Mouse (Mus musculus): ENCODE measurements around the gene Col6a4. TPM values are rescaled to one million over a fixed set of nuclear protein-coding genes. Genes with fewer than 3 reads are reported as not detected.

The Col6a4 gene
- polyA plus RNA-seq, 1 experiment from 2014 or later = 0.20 TPM

DNA sequence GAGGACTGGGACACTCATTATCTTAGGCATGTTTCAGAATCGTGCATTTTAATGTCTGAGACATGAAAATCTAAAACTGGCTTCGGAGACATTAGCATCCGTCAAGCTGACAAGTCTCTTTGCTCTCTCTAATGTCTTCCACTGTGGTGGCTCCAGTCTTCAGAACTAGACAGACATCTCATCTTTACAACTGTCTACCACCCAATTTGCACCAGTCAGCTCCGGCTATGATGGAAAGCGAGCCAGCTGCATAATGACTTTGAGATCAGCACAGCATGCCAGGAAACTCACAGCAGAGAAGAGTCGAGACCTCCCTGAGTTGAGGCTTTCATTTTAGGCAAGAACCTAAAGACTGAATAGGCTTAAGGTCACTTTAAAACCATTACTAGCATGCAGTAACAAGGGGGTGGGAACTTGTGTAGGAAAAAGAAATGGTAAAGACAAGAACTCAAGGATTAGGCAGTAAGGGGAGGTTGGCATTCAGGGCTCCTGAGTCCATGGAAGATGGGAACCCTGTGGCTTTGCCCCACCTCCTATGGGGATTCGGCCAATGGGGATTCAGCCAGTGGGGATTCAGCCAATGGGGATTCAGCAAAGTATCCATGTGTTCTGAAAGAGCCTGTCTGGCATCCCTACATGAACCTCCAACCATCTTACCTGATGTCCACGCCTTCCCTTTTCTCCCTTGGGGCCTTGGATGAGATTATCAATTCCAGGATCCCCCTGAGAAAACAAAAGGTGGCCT, 56.5 kb downstream of the Col6a4 start:
- DNase-seq (ENCODE audit: extremely low spot score, low spot score) = no peak
- H3K9me3 ChIP-seq = no peaks in the 10 kb centered on the region
- H3K27me3 ChIP-seq (ENCODE audit: poor library complexity, severe bottlenecking) = no peaks in the 10 kb centered on the region
- no peak overlapping the region for H3K27ac ChIP-seq
- peaks cover 6% of the 10 kb centered on the region; the same call in 1 of the 2 replicates for H3K4me1 ChIP-seq
- H3K4me3 ChIP-seq = no peak overlapping the region
- 81% methylated on average over 8 of the region's 8 CpGs for WGBS
- no peaks in the 10 kb centered on the region for H3K36me3 ChIP-seq (replicated peaks)

DNA sequence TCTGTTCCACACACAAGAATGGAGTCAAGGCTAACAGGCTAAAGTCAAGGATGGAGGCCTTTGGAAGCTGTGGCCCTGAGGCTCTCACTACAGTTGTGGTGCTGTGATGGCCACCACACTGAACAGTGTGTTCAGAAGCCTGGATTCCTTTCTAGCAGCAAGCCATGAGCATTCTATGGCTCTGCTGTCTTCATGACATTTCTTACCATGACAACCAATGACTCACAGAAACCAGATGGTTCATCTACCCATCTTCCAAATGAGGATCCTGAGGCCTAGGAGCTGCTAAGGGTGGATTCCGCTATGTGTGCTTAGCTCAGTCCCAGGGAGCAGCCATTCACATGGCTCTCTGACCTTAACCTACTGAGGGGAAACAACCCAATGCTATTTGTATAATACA, 57.3 kb downstream of the Col6a4 start:
- no peaks in the 10 kb centered on the region for H3K36me3 ChIP-seq (replicated peaks)
- no peak for DNase-seq (ENCODE audit: extremely low spot score, low spot score)
- no peaks in the 10 kb centered on the region for H3K9me3 ChIP-seq
- 83% methylated on average over 1 of the region's 1 CpGs for WGBS
- H3K27me3 ChIP-seq (ENCODE audit: poor library complexity, severe bottlenecking) = no peaks in the 10 kb centered on the region
- peaks cover 3% of the 10 kb centered on the region; the same call in 1 of the 2 replicates for H3K4me1 ChIP-seq
- no peak overlapping the region for H3K4me3 ChIP-seq
- no peak overlapping the region for H3K27ac ChIP-seq

DNA sequence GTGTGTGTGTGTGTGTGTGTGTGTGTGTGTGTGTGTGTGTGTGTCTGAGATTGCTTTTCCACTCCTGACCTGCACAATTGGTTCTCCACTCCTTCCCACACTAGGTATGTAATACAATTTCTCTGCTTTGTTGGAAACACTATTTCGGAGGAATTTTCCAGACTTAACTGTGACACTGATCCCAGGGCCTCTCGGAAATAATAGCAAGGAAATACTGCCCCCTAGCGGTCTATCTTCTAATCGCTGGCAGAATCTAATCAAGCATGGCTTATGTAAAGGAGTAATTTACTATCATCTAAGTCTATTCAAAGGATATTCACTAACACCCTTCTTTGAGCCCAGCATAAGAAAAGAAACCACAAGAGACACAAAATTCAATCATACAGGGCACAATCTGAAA, 57.7 kb downstream of the Col6a4 start:
- H3K27me3 ChIP-seq (ENCODE audit: poor library complexity, severe bottlenecking) = no peaks in the 10 kb centered on the region
- H3K4me1 ChIP-seq = 0 out of 2 replicates have a peak, but pooled peaks cover 3% of the 10 kb centered on the region
- no peak overlapping the region for H3K4me3 ChIP-seq
- H3K9me3 ChIP-seq = no peaks in the 10 kb centered on the region
- WGBS = 18% methylated on average over 4 of the region's 4 CpGs
- no peak overlapping the region for H3K27ac ChIP-seq
- DNase-seq (ENCODE audit: extremely low spot score, low spot score) = peak; percentile 47
- no peaks in the 10 kb centered on the region for H3K36me3 ChIP-seq (replicated peaks)

DNA sequence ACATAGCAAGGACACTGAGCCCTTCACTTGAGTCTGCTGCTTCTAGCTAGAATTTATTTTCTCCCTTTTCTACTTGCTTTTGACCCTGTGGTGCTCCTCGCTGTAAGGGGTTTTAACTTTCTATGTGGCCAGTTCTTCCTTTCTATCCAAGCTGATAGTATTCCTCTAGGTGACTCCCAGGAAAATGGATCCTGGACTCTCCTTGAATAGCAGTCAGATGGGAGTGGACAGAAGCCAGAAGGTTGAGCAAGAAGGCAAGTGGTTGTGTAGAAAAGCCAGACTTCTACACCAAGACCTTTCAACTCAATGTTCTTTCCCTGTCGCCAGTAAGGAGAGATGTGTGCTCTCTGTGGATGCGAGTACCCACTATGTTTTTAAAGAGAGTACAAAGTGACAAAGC, 80.9 kb downstream of the Col6a4 start:
- DNase-seq (ENCODE audit: extremely low spot score, low spot score) = no peak
- Histone ChIP-seq H3K27ac (no peak overlapping the region), H3K4me3 (no peak overlapping the region), H3K36me3 (replicated peaks) (no peaks in the 10 kb centered on the region), H3K27me3 (ENCODE audit: poor library complexity, severe bottlenecking) (no peaks in the 10 kb centered on the region), H3K4me1 (no peaks in the 10 kb centered on the region), H3K9me3 (no peaks in the 10 kb centered on the region)
- WGBS = 88% methylated on average over 3 of the region's 3 CpGs

DNA sequence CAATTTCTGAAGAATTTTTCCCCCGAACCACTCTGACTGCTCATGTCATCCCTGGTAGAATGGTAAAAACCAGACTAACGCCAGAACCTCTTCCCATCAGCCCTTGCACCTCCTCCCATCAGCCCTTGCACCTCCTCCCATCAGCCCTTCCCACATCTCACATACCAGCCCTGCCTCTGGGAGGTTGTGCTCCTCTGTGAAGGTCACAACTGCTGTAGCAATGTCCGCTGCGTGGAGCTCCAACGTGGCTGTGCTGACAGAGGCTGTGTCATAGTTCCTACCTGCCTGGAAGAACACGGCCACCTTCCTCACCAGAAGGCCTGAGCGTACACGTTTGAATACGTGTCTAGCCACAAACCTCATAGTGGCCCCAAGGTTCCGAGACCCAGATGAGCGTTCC, 83.4 kb downstream of the Col6a4 start:
- no peaks in the 10 kb centered on the region for H3K36me3 ChIP-seq (replicated peaks)
- no peaks in the 10 kb centered on the region for H3K9me3 ChIP-seq
- H3K4me3 ChIP-seq = no peak overlapping the region
- H3K27ac ChIP-seq = no peak overlapping the region
- no peaks in the 10 kb centered on the region for H3K27me3 ChIP-seq (ENCODE audit: poor library complexity, severe bottlenecking)
- no peak for DNase-seq (ENCODE audit: extremely low spot score, low spot score)
- 92% methylated on average over 11 of the region's 11 CpGs for WGBS
- H3K4me1 ChIP-seq = no peaks in the 10 kb centered on the region

DNA sequence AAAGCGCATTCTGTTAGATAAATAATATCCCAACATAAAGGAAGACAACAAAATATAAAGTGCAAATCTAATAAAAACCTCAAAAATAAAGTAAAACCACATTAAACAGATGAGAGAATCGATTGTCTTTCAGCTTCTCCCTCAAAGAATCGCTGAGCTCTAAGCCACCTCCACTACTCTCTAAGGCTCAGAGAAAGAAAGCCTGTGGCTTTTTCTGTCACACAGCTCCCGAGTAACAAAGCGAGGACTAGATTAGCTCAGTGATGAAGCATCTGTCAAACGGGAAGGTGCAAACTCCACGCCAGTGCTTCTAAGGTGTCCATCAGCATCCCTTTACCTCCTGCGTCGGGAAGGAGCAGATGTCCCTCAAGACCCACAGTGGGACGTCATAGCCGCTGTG, 98.6 kb downstream of the Col6a4 start:
- WGBS = 79% methylated on average over 11 of the region's 11 CpGs
- Histone ChIP-seq H3K4me3 (no peak overlapping the region), H3K4me1 (no peaks in the 10 kb centered on the region; the same call in 1 of the 2 replicates), H3K36me3 (replicated peaks) (no peaks in the 10 kb centered on the region), H3K9me3 (peaks cover 7% of the 10 kb centered on the region; the same call in 1 of the 2 replicates), H3K27ac (no peak overlapping the region), H3K27me3 (ENCODE audit: poor library complexity, severe bottlenecking) (no peaks in the 10 kb centered on the region)
- DNase-seq (ENCODE audit: extremely low spot score, low spot score) = no peak

DNA sequence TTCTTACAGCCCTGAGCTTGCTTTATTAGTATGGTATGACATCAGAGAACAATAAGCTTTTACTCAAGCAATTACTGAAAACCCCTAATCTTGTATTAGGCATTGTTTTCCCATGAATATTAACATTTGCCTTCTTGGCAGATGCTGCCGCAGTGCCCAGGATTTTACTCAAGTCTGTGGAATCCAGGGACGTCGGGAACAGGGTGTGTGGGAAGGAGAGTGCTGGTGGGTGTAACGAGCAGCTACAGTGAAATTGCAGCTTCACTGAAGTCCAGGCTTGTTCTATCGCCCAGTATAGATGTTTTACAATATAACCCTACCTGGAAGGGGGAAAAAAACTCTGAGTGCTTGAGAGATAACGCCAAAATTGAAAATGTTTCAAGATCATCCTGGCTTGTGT, 104.2 kb downstream of the Col6a4 start:
- no peak overlapping the region for H3K27ac ChIP-seq
- H3K4me3 ChIP-seq = no peak overlapping the region
- no peaks in the 10 kb centered on the region for H3K4me1 ChIP-seq
- 88% methylated on average over 6 of the region's 6 CpGs for WGBS
- DNase-seq (ENCODE audit: extremely low spot score, low spot score) = no peak
- H3K27me3 ChIP-seq (ENCODE audit: poor library complexity, severe bottlenecking) = no peaks in the 10 kb centered on the region
- peaks cover 7% of the 10 kb centered on the region; the same call in 1 of the 2 replicates for H3K9me3 ChIP-seq
- no peaks in the 10 kb centered on the region for H3K36me3 ChIP-seq (replicated peaks)

DNA sequence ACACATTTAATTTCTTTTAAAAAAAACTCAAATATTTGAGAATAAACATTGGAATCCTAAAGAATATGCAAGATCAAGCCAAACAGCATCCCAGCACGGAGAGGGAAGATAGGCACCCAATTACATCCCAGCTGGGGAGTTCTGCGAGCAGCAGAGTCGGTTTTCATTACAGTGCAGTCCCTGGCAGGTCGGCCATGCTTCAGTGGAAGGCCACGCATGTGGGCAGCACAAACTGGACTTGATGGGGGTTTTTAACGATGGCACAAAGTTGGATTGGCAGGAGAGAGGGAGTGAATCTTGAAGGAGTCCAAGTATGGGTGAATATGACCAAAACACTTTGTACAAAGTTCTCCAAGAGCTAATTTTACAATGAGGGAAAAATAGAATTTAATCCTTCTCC, 106.5 kb downstream of the Col6a4 start:
- WGBS = 88% methylated on average over 6 of the region's 6 CpGs
- H3K9me3 ChIP-seq = peaks cover 5% of the 10 kb centered on the region; the same call in 1 of the 2 replicates
- no peaks in the 10 kb centered on the region for H3K36me3 ChIP-seq (replicated peaks)
- DNase-seq (ENCODE audit: extremely low spot score, low spot score) = no peak
- H3K4me1 ChIP-seq = peaks cover 7% of the 10 kb centered on the region
- H3K4me3 ChIP-seq = no peak overlapping the region
- H3K27me3 ChIP-seq (ENCODE audit: poor library complexity, severe bottlenecking) = no peaks in the 10 kb centered on the region
- no peak overlapping the region for H3K27ac ChIP-seq

DNA sequence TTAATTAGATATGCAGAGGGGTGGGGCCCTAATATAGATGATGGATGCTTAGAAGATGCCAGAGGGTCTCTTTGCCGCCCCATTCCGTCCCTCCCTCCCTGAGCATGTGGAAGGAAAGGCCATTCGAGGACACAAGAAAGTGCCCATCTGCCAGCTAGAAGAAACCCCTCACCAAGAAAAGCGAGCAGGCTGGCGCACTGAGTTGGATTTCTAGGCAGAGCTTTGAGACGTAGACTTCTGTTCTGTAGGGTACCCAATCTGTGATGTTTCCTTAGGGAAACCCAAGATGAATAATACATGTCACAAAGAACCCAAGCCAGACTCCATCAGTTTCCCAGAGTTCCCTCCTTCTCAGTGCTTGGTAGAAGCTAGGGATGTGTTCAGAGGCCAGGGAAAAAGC, 107.1 kb downstream of the Col6a4 start:
- Histone ChIP-seq H3K27ac (no peak overlapping the region), H3K9me3 (no peaks in the 10 kb centered on the region), H3K27me3 (ENCODE audit: poor library complexity, severe bottlenecking) (no peaks in the 10 kb centered on the region), H3K36me3 (replicated peaks) (no peaks in the 10 kb centered on the region), H3K4me3 (no peak overlapping the region), H3K4me1 (peaks cover 12% of the 10 kb centered on the region)
- WGBS = 89% methylated on average over 6 of the region's 6 CpGs
- DNase-seq (ENCODE audit: extremely low spot score, low spot score) = no peak

DNA sequence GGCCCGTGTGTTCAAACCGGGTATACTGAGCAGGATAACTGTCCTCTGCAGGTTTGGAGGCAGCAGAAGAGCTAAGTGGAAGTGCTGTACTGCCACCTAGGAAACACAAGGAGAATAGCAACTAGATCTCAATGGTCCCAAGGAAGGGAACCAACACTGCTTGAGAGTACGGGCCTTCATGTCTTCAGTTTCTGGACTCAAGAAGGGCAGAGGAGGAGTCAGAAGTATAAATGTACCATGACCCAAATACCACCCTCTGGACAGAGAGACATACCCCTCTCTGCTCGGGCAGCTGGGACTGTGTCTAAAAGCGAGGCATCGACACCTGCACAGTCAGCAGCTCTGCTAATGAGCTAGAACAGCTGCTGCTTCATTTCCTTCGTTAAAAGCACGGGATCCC, 108.5 kb downstream of the Col6a4 start:
- Histone ChIP-seq H3K4me1 (peaks cover 12% of the 10 kb centered on the region), H3K9me3 (no peaks in the 10 kb centered on the region), H3K36me3 (replicated peaks) (no peaks in the 10 kb centered on the region), H3K27ac (no peak overlapping the region), H3K27me3 (ENCODE audit: poor library complexity, severe bottlenecking) (no peaks in the 10 kb centered on the region), H3K4me3 (no peak overlapping the region)
- 80% methylated on average over 8 of the region's 8 CpGs for WGBS
- no peak for DNase-seq (ENCODE audit: extremely low spot score, low spot score)

DNA sequence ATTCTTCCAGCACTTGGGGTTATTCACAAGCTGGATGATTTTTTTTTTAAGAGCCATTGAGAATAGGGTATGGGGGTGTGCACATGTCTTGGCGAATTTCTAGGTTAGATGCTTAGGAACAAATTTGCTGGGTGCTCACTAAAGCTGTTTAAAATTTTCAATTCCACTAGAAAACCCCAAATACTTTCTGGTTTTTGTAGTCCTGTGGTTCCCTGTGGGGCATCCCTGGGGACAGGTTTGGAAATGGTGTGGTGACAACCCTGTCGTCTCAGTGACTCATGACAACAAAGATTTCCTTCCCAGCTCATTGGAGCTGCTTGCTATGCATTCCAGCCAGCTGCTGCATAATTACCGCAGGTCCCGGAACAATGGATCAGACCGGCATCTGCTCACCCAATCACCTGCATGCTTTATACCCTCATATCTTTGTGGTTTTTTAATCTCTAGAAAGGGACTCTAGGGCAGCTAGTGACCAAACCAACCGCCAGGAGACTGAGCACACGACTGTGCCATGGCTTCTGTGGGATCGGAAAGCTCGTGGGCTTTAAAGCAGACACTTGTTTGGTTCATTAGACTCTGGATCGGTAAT, 111.6 kb downstream of the Col6a4 start:
- peaks cover 16% of the 10 kb centered on the region for H3K4me1 ChIP-seq
- peak; percentile 28 for DNase-seq (ENCODE audit: extremely low spot score, low spot score)
- no peaks in the 10 kb centered on the region for H3K27me3 ChIP-seq (ENCODE audit: poor library complexity, severe bottlenecking)
- no peaks in the 10 kb centered on the region for H3K36me3 ChIP-seq (replicated peaks)
- no peaks in the 10 kb centered on the region for H3K9me3 ChIP-seq
- H3K4me3 ChIP-seq = peak overlapping the region; percentile 24; the same call in 1 of the 2 replicates
- WGBS = 16% methylated on average over 10 of the region's 10 CpGs
- 0 out of 2 replicates have a peak overlapping the region, but pooled peaks have one; percentile 22 for H3K27ac ChIP-seq

DNA sequence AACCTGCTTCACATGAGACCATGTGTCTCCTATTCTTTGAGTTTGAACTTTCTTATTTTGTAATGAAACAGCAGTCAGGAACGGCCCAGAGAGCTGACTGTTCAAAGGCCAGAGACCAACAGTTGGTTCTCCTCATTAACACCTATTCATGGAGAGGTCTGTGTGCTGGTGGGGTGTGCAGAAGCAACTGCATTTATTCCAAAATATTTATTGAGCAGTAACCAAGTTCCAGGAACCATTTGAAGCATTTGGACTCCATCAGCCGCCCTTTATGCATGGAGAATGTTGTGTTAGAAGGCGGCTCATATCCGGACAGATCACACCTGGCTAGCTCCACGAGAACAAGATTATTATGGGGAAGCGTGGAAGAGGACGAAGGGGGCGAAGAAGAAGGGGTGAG, 118.1 kb downstream of the Col6a4 start:
- H3K27ac ChIP-seq = no peak overlapping the region
- no peaks in the 10 kb centered on the region for H3K36me3 ChIP-seq (replicated peaks)
- WGBS = 93% methylated on average over 8 of the region's 8 CpGs
- H3K9me3 ChIP-seq = 0 out of 2 replicates have a peak, but pooled peaks cover 4% of the 10 kb centered on the region
- H3K27me3 ChIP-seq (ENCODE audit: poor library complexity, severe bottlenecking) = peaks cover 24% of the 10 kb centered on the region
- H3K4me3 ChIP-seq = no peak overlapping the region
- no peak for DNase-seq (ENCODE audit: extremely low spot score, low spot score)
- peaks cover 4% of the 10 kb centered on the region for H3K4me1 ChIP-seq

DNA sequence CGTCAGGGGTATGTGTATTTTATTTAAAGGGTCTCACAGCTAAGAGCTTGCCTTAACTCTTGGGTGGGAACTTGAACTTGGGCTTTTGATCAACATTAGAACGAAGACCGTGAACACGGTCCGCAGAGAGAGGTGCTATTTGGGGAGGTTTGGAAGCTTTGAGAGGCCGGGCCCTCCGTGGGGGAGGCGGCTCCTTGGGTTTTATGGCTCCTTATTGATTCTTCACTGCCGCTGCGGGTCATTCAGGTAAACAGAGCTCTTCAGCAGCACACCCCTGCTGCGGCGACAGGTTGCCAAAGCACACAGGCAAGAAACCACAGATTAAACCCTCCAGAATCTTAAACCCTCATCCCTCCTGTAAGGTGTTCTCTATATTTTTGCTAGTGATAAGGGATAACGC, 119.7 kb downstream of the Col6a4 start:
- no peak for DNase-seq (ENCODE audit: extremely low spot score, low spot score)
- 27% methylated on average over 13 of the region's 13 CpGs for WGBS
- Histone ChIP-seq H3K36me3 (replicated peaks) (no peaks in the 10 kb centered on the region), H3K27ac (no peak overlapping the region), H3K4me3 (no peak overlapping the region), H3K27me3 (ENCODE audit: poor library complexity, severe bottlenecking) (peaks cover 24% of the 10 kb centered on the region), H3K9me3 (0 out of 2 replicates have a peak, but pooled peaks cover 4% of the 10 kb centered on the region), H3K4me1 (peaks cover 4% of the 10 kb centered on the region)

All from forebrain, embryonic 10.5 days (tissue).